Mouse (Mus musculus) spleen, postnatal 10 days (tissue): ENCODE results near the gene Cfap43.

Experiments used
- DNase-seq, 2 experiments: peaks; one replicate each; pipeline ENCODE4 v3.0.0; 2021 to 2022; ENCODE audit warnings: low spot score in 2 of 2

Cfap43 gene

DNA sequence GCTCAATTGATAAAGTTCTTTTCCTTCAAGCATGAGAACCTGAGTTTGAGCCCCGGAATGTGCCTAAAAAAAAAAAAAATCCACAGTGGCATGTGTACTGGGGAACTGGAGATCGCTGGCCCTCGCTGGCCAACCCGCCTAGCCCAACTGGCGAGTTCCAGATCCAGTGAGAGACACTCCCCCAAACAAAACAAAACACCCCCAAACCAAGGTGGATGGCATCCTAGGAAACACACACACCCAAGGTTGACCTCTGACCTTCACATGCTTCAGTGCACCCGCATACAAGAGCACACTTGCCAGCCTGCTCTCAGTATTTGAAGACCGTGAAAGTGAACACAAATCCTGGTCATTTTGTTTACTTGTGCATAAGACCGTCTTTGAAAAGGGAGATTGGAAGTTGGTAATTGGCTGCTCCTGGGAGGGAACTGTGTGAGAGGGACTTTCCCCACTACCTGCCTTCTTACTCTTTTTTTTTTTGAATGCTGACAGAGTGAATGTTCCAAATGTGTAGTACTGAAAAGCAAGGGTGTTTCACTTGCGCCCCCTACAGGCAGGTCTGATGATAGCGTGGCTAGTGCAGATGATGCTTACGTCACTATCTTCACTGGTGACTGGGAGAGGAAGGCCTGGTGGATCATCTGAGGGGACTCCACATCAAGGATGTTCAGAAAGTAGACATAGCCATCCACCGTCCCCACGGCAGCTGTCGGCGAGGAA lies 123.9 kb downstream of the Cfap43 start:
- DNase-seq = peak; percentile 36 to 77

- no peak for DNase-seq
These were observed 124.8 kb downstream of the Cfap43 start for GRCm38 (mm10) chr19:47794331-47794730.

- no peak for DNase-seq
These were observed 128.6 kb downstream of the Cfap43 start for GRCm38 (mm10) chr19:47790316-47791020.

- no peak for DNase-seq
These were observed 135.2 kb downstream of the Cfap43 start for GRCm38 (mm10) chr19:47783898-47784297.

DNA sequence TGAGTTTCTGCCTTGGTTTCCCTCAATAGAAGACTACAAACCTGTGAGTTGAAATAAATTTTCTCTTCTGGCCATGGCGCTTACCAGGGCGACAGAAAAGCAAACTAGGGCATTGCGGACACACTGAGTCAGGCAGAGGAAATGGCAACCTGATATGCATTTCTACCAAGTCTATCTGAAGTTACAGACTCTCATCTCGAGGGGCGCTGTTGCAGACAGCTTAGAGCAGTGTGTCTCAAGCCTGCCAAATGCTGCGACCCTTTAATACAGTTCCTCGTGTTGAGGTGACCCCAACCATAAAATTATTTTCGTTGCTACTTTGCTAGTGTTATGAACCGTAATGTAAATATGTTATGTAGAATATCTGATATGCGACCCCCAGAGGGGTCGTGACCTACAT lies 138.1 kb downstream of the Cfap43 start:
- DNase-seq = no peak

GRCm38 (mm10) chr19:47780145-47780544 lies 138.9 kb downstream of the Cfap43 start:
- no peak for DNase-seq

DNA sequence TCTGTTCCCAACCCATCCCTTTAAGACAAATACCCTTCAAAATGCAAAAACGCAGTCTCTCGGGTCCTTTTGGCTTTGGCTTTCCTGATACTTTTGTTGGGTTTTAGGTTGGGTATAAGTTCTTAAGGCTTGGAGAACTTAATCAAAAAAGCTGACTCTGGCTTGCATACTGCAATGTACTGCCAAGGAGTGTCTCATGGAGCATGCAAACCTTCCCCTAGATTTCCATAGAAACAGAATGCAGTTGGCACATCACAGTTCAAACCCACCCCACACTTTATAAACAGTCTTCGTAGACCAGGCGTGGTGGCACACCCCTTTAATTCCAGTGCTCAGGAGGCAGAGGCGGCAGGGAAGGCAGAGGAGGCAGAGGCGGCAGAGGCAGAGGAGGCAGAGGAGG lies 141.2 kb downstream of the Cfap43 start:
- no peak for DNase-seq

DNA sequence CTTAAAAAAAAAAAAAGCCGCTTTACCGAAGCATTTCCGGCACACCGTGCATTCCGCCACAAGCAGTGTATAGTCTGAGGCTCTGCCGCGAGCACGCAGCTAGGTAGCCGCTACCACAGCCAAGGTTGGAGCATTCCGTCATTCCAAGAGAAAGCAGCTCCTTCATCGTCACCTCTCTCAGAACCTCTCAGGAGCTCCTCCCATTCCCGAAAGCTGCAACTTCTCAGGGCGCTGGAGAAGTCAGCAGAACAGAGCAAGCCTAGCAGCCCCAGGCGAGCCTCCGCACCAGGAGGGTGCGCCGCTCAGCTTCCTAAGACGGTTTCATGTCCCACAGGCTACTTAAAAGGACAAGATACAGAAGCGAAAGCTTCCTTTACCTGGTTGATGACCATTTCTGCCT lies 163.5 kb downstream of the Cfap43 start:
- DNase-seq = no peak

GRCm38 (mm10) chr19:47754931-47755330 lies 164.2 kb downstream of the Cfap43 start:
- DNase-seq = no peak

DNA sequence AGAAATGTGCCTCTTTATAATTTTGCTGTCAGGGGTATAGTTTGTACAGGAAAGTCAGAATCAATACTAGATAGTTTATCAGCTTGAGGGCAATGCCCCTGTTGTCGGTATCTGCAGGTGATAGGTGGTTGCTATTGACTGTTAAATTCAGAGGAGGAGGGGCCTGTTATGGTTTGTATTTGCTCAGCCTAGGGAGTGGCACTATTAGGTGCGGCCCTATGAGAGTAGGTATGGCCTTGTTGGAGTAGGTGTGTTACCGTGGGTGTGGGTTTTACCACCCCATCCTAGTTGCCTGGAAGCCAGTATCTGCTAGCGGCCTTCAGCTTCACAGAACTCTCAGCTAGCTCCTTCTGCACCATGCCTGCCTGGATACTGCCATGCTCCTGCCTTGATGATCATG lies 165.2 kb downstream of the Cfap43 start:
- no peak for DNase-seq

DNA sequence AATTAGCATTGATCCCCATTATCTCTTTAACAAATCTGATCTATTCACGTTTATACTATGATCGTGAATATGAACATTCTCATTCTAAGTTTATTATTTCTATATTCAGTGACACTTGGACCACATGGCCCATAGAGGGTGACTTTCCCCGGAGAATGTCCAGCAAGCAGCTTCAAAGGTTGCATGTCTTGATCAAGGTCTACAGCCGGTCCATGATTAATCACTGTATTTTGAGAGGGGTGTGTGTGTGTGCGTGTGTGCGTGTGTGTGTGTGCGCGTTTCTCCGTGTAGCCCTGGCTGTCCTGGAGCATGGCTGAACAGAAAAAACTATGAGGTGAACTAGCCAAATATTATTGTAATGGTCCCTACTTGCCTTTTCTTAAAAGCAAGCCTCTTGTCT lies 166.6 kb downstream of the Cfap43 start:
- DNase-seq = no peak

DNA sequence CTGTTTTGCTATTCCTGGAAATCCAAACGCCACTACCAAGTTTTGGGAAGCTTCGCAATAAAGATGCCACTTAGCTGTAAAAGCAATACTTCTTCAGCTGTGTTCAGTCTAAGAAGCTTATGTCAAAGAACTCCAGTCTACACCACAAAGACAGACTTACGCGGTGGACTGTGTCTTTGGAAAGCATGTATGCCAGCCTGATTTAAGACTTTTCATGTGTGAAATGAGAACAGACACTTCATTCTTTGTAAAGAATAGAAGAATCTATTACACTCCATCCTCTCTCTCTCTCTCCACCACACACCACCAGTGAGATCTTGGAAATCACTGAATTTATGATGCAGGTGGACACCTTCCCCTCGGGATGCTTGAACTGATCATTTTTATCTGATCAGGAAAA lies 168.7 kb downstream of the Cfap43 start:
- DNase-seq = no peak

- DNase-seq = no peak
These were observed 170.1 kb downstream of the Cfap43 start for GRCm38 (mm10) chr19:47748950-47749349.

DNA sequence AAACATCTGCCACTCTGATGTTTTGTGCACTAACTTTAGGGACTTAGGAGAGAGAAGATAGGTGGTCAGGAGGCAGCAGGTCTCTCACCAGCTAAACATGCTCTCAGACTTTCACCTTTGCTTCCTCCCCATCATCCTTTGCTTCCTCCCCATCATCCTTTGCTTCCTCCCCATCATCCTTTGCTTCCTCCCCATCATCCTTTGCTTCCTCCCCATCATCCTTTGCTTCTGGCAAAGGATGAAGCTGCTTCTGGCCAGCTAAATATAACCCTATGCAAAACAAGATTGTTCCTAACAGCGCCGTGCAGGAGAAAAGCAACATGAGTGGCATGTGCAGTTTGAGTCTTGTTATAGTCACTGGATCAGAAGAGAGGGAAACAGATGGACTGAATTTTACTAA lies 172.0 kb downstream of the Cfap43 start:
- DNase-seq = no peak

DNA sequence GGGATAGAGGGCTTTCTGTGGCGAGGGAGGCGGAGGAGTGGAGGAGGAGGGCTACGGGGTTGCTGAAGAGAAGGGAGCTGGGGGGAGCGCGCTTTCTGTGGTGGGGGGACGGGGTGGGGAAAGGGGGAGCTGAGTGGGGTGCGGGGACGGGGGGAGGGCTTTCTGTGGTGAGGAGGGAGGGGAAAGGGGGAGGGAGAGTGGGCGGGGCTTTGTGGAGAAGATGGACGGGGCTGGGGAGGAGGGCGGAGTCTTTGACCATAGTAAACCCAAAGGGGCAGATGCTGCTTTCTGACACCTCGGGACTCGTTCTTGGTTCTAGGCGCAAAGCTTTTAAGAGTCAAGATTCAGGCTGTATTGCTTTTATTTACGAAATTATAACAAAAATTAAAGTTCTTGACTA lies 187.2 kb downstream of the Cfap43 start:
- peak in 1 of 2 experiments; percentile 85 for DNase-seq

DNA sequence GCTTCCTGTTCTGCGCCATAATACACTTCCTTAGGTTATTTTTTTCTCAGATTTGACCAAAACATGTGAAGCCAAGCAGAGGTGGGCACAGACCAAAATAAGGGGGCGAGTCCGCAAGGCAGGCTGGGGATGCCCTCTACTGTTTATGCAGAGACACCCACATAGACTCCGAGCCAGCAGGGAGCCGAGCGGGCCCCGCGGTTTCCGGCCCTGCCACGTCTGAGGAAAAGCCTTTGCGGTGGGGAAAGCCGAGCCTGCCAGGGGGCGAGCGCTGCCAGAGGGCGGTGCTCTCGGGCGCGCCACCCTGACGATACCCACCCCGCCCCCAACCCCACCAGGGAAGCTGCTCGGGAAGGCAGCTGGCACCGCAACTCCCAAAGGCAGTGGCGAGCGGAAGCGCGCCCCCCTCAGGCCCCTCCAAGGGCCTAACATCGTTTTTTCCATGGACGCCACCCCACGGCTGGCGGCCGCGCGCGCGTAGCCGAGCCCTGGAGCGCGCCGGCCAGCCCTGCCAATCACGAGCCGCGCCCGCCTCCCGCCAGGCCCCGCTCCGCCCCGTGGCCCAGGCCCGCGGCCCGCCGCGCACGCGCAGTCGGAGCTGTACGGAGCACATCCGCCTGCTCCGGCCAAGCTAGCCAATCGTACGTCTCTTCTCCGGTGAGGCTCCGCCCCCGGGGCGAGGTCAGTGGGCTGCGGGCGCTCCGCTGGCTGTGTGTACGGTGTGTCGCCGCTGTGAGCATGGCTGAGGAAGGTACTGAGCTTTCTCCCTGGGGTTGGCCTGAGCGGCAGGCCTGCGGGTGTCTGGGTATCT lies 187.8 kb downstream of the Cfap43 start, which contains the start of gene Sfr1:
Gene Sfr1, plus strand, starts transcription at position 612 of the 811 bp plus-strand sequence.
- DNase-seq = peak; percentile 96 to 100

- DNase-seq = peak; percentile 49 to 59
These were observed 188.4 kb downstream of the Cfap43 start for GRCm38 (mm10) chr19:47730691-47731070.

DNA sequence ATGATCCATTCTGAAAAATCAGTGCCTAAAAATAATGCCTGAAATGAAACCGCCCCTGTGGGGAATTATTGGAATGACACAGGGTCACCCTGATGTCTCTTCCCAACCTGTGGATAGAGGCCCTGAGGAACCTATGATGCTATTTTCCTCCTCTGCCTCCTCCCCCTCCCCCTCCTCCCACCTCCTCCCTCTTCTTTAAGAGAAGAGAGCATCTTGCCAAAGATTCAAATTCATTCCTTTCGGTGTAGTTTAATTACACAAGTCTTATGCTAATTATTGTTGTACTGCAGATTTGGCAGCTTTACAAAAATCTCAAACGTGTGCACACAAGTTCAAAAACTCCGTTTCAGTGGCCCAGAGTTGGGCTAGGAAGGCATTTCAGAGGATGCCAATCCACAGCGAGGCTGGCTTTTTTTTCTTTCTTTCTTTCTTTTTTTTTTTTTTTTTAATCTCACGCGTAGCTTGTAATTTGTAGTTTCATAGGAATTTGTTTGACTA lies 193.4 kb downstream of the Cfap43 start:
- DNase-seq = no peak

GRCm38 (mm10) chr19:47724903-47725302 lies 194.2 kb downstream of the Cfap43 start:
- DNase-seq = no peak

DNA sequence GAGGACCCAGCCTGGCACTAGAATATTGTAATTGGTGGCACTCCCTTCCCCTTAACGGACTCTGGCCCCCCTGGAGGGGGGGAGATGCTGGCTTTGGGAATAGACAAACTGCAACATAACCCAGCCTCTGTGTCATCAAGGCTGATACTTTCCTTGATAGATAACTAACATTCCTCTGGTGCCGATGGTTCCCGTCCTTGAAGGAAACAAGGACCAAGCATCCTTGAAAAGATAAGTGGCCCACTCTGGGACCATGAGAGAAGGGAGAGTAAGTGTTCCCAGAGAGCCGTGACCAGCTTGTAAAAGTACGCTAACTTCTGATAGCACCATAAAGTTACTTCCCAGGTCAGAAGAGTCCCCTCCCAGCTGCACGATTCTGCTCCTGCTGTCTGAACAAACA lies 196.6 kb downstream of the Cfap43 start:
- no peak for DNase-seq

- no peak for DNase-seq
These were observed 199.9 kb downstream of the Cfap43 start for GRCm38 (mm10) chr19:47719147-47719546.

GRCm38 (mm10) chr19:47716144-47716543 lies 202.9 kb downstream of the Cfap43 start:
- no peak for DNase-seq
